ENCODE assay signal across 19 mouse cellular contexts in genomic region chr15:52892244-52892950, GRCm38 (mm10).
DNase-seq lines count a peak whose midpoint lies in the region; ATAC-seq lines count a peak whose summit lies in the region.
"Had no signal": no experiment of that assay in that cellular context is flagged by ENCODE, and none has a peak within 500 bp of the region (broad histone marks: within the 10 kb centered on the region; RNA-seq: fewer than 3 reads in every experiment).

No protein-coding gene starts in this region.

- H3K4me2 ChIP-seq in hindbrain, embryonic 16.5 days (ENCODE audit: low read length) = no peak overlapping the region
- H3K4me2 ChIP-seq in hindbrain, embryonic 14.5 days (replicated peaks) = no peak overlapping the region
- H3K4me2 ChIP-seq: neural tube, embryonic 12.5 days had no signal

- H3K9ac ChIP-seq in hindbrain, embryonic 16.5 days (ENCODE audit: low read depth, low read length) = no peak overlapping the region
- no peak overlapping the region for H3K9ac ChIP-seq in hindbrain, embryonic 14.5 days
- H3K9ac ChIP-seq: neural tube, embryonic 12.5 days had no signal

- H3K27ac ChIP-seq in hindbrain, embryonic 16.5 days (ENCODE audit: low read depth, low read length) = no peak overlapping the region
- no peak overlapping the region for H3K27ac ChIP-seq in hindbrain, embryonic 14.5 days
- H3K27ac ChIP-seq: hindbrain, embryonic 10.5 days; macrophage; neural tube, embryonic 12.5 days had no signal

- no peaks in the 10 kb centered on the region for H3K27me3 ChIP-seq in hindbrain, embryonic 16.5 days (replicated peaks; ENCODE audit: control insufficient read depth, insufficient read depth, low read length)
- H3K27me3 ChIP-seq in hindbrain, embryonic 14.5 days (ENCODE audit: control insufficient read depth, insufficient read depth, low read length) = no peaks in the 10 kb centered on the region
- H3K27me3 ChIP-seq: CH12.LX; neural tube, embryonic 12.5 days had no signal

- intact Hi-C loops in heart, postnatal 10 days (cut with DNase I) = no loop called here

- no peaks in the 10 kb centered on the region for H3K36me3 ChIP-seq in hindbrain, embryonic 16.5 days (ENCODE audit: control insufficient read depth, insufficient read depth, low read length)
- H3K36me3 ChIP-seq in hindbrain, embryonic 14.5 days (replicated peaks; ENCODE audit: control insufficient read depth, insufficient read depth) = no peaks in the 10 kb centered on the region
- H3K36me3 ChIP-seq: hindbrain, embryonic 10.5 days; neural tube, embryonic 12.5 days had no signal

- H3K4me3 ChIP-seq in hindbrain, embryonic 16.5 days (ENCODE audit: low read length) = no peak overlapping the region
- no peak overlapping the region for H3K4me3 ChIP-seq in hindbrain, embryonic 14.5 days (replicated peaks; ENCODE audit: low read length)
- H3K4me3 ChIP-seq: hindbrain, embryonic 10.5 days; neural tube, embryonic 12.5 days had no signal

- peak; percentile 50; the same call in 1 of the 2 replicates for ATAC-seq in hindbrain, embryonic 16.5 days
- no peak for ATAC-seq in hindbrain, embryonic 14.5 days (ENCODE audit: low FRiP score)
- ATAC-seq: activated CD4-positive, CD25-positive, alpha-beta regulatory T cell, adult 4 months; midbrain, embryonic 16.5 days had no signal

- H3K9me3 ChIP-seq in hindbrain, embryonic 16.5 days (ENCODE audit: control insufficient read depth, low read length) = no peaks in the 10 kb centered on the region
- no peaks in the 10 kb centered on the region for H3K9me3 ChIP-seq in hindbrain, embryonic 14.5 days (ENCODE audit: control insufficient read depth, low read length)
- H3K9me3 ChIP-seq: neural tube, embryonic 12.5 days had no signal

- DNase-seq in cerebellum, postnatal 14 days = peak; percentile 41 to 64
- DNase-seq in cerebellum, adult 8-10 months = no peak
- no peak for DNase-seq in hindbrain, embryonic 14.5 days (ENCODE audit: low spot score)
- peak; percentile 39 for DNase-seq in Muller cell, postnatal 12 days (ENCODE audit: inconsistent ontology term)
- peak; percentile 6 for DNase-seq in layer of hippocampus, adult 8-10 months (ENCODE audit: low spot score in 2 of 2)
- DNase-seq in thymus, postnatal 36 days = no peak
- no peak for DNase-seq in heart, postnatal 10 days
- DNase-seq: adrenal gland, postnatal 36 days; cerebellum, adult 11 months; kidney, adult 18-20 months; kidney, postnatal 25 days; right cerebral cortex, postnatal 25 days had no signal

- H3K4me1 ChIP-seq in hindbrain, embryonic 16.5 days (ENCODE audit: control insufficient read depth, insufficient read depth, low read depth, low read length) = no peaks in the 10 kb centered on the region
- no peaks in the 10 kb centered on the region for H3K4me1 ChIP-seq in hindbrain, embryonic 14.5 days (replicated peaks; ENCODE audit: control insufficient read depth, insufficient read depth, low read length)
- H3K4me1 ChIP-seq: hindbrain, embryonic 10.5 days; neural tube, embryonic 12.5 days had no signal

- 73% methylated on average over 9 of the region's 9 CpGs for WGBS in hindbrain, embryonic 16.5 days
- 79% methylated on average over 9 of the region's 9 CpGs for WGBS in hindbrain, embryonic 14.5 days

Comparison
In these comparisons a context has a peak if more than half of its experiments do, and no peak if none do; other contexts are left out.
1. DNase-seq: peak in cerebellum, postnatal 14 days (2 of 2), Muller cell, postnatal 12 days (single experiment) and layer of hippocampus, adult 8-10 months (2 of 2); none in cerebellum, adult 8-10 months (single experiment), hindbrain, embryonic 14.5 days (single experiment), thymus, postnatal 36 days (0 of 2) and heart, postnatal 10 days (0 of 2).